In genomic region chr3:27761031-27761430, GRCm38 (mm10) we compare ENCODE assay signal across 23 mouse cellular contexts. TPM values are rescaled to one million over a fixed set of nuclear protein-coding genes. Genes with fewer than 3 reads are reported as not detected.
A peak's percentile ranks its signal among the peaks of the same experiment; 100 is the strongest.
DNase-seq lines count a peak whose midpoint lies in the region; TF ChIP-seq lines count a peak whose summit lies in the region.
"Had no signal": no experiment of that assay in that cellular context is flagged by ENCODE, and none has a peak within 500 bp of the region (broad histone marks: within the 10 kb centered on the region; RNA-seq: fewer than 3 reads in every experiment).

No protein-coding gene starts in this region.

- no peak for TF ChIP-seq CTCF in kidney, adult 2 months (conservative IDR thresholded peaks at IDR 0.05; ENCODE audit: insufficient read depth, insufficient read length, low read depth, low read length)

- DNase-seq in heart, adult 11 months, result peak; percentile 44
- DNase-seq in heart, adult 8-10 months (ENCODE audit: low spot score), result no peak
- peak; percentile 58 for DNase-seq in kidney, adult 2 months
- no peak for DNase-seq in kidney, postnatal 4 days
- DNase-seq in kidney, postnatal 14 days, result peak; percentile 16
- no peak for DNase-seq in kidney, adult 18-20 months
- DNase-seq in ZHBTc4 (ENCODE audit: low read depth, low spot score), result peak; percentile 60
- DNase-seq in left cerebral cortex, adult 11 months (ENCODE audit: low spot score), result no peak
- DNase-seq: adrenal gland, postnatal 10 days; adrenal gland, postnatal 25 days; cerebellum, adult 11 months; cerebellum, adult 18-20 months; cerebellum, adult 8-10 months; cerebellum, adult 9-11 months; cerebellum, postnatal 14 days; cerebellum, postnatal 36 days; embryo, embryonic 11 days had no signal

- H3K27me3 ChIP-seq in kidney, adult 2 months (replicated peaks; ENCODE audit: control insufficient read depth, insufficient read depth, low read length), result no peaks in the 10 kb centered on the region
- H3K27me3 ChIP-seq: embryonic facial prominence, embryonic 13.5 days; embryonic facial prominence, embryonic 15.5 days; forebrain, embryonic 12.5 days had no signal

- H3K4me3 ChIP-seq in kidney, adult 2 months (ENCODE audit: insufficient read depth, low read depth, low read length), result no peak overlapping the region
- H3K4me3 ChIP-seq: embryonic facial prominence, embryonic 13.5 days; embryonic facial prominence, embryonic 15.5 days; erythroblast, embryonic 14.5 days; forebrain, embryonic 10.5 days; forebrain, embryonic 12.5 days had no signal

- WGBS in kidney, adult 2 months, result 61% methylated on average over 2 of the region's 2 CpGs

- H3K27ac ChIP-seq in kidney, adult 2 months (ENCODE audit: insufficient read depth, low read depth, low read length), result no peak overlapping the region; the same call in 1 of the 2 replicates
- H3K27ac ChIP-seq: embryonic facial prominence, embryonic 13.5 days; embryonic facial prominence, embryonic 15.5 days; forebrain, embryonic 10.5 days; forebrain, embryonic 12.5 days had no signal

- no peaks in the 10 kb centered on the region for H3K36me3 ChIP-seq in kidney, adult 2 months (ENCODE audit: control insufficient read depth, insufficient read depth, low read length)
- H3K36me3 ChIP-seq: embryonic facial prominence, embryonic 13.5 days; embryonic facial prominence, embryonic 15.5 days; forebrain, embryonic 10.5 days; forebrain, embryonic 12.5 days had no signal

- TF ChIP-seq POLR2A in kidney, adult 2 months (IDR thresholded peaks at IDR 0.05; ENCODE audit: low read depth, low read length), result no peak

- peaks cover under 1% of the 10 kb centered on the region for H3K4me1 ChIP-seq in kidney, adult 2 months (ENCODE audit: control insufficient read depth, insufficient read depth, low read length)
- H3K4me1 ChIP-seq: forebrain, embryonic 10.5 days; forebrain, embryonic 12.5 days had no signal

RNA-seq across cellular contexts. Expression of gene Fndc3b, which starts 49.9 kb away (rescaled TPM):
- total RNA-seq in heart, adult 8-10 months (2022), result 10 to 100 TPM; 41.8 to 50.5 (median 49.8) TPM
- 12.1 and 14.2 TPM in 2 replicates for polyA plus RNA-seq in kidney, adult 2 months (2012; rRNA removed)
- total RNA-seq: MEL had no signal

Comparison
In these comparisons a context has a peak if more than half of its experiments do, and no peak if none do; other contexts are left out.
1. DNase-seq: peak in heart, adult 11 months (single experiment), kidney, adult 2 months (single experiment), kidney, postnatal 14 days (single experiment) and ZHBTc4 (single experiment); none in heart, adult 8-10 months (single experiment), kidney, postnatal 4 days (0 of 2), kidney, adult 18-20 months (single experiment) and left cerebral cortex, adult 11 months (single experiment).